Mouse (Mus musculus): ENCODE results near the gene Ttc28.

DNA sequence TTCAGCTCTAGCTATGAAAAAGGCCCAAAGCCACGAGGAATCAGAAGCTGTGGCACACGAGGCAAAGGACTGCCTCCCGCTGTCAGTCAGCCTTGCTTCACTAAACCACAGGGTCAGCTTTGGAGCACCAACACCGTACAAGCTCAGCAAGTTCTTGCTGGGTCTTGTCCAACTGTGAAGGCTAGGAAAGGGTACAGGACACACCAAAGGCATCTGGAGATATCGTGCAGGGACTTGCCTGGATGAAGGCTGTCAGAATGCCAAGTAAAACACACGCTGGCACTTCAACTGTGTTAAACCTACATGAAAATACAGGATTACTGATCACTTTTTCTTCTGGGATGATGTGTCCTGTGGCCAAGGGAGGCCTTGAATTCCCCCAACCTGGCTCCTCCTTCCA is 430.6 kb downstream of the Ttc28 start:
- TF ChIP-seq GATA1 (IDR thresholded peaks at IDR 0.05; ENCODE audit: low read length), result no peak
- TF ChIP-seq TAL1 (IDR thresholded peaks at IDR 0.05; ENCODE audit: low read length), result no peak

Measured in erythroblast, embryonic 14.5 days (primary cell).